Mouse (Mus musculus): ENCODE measurements at regions not wholly inside any gene's neighbourhood (a gene's known extent, or its start where the extent isn't known, plus 50 kb on each side); places are given as distances from the start of the nearest gene placed in this dataset.

DNA sequence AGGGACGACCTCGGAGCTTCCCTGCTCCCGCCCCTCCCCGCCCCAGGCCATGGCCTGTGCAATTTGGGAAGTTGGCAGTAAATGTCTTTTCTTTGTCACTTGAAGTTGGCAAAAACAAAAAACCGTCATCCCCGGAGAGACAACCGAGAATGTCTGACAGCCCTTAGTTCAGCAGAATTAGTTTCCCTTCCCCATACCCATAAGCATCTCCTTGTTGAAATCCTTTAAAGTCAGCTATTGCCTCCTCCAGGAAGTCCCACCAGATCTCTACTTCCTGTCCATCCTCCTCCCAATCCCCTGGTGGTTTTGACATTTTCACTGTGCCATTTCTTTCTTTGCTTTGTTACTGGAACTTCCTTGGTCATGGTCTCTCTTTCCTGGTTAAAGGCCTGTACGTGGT, 54.8 kb downstream of the Foxb1 start:
- Histone ChIP-seq H3K4me1 (ENCODE audit: control insufficient read depth, insufficient read depth, low read length) (no peaks in the 10 kb centered on the region), H3K9me3 (ENCODE audit: control insufficient read depth, low read length) (no peaks in the 10 kb centered on the region), H3K27ac (replicated peaks; ENCODE audit: low read depth, low read length) (no peak overlapping the region), H3K4me2 (ENCODE audit: low read length) (no peak overlapping the region), H3K9ac (replicated peaks; ENCODE audit: low read length) (no peak overlapping the region), H3K27me3 (ENCODE audit: control insufficient read depth, insufficient read depth, low read length) (no peaks in the 10 kb centered on the region; the same call in 1 of the 2 replicates), H3K4me3 (replicated peaks; ENCODE audit: low read depth, low read length) (no peak overlapping the region), H3K36me3 (ENCODE audit: control insufficient read depth, insufficient read depth, low read length) (no peaks in the 10 kb centered on the region)
- ATAC-seq (ENCODE audit: low FRiP score, low TSS enrichment) (no peak), DNase-seq (no peak)
- WGBS: 91% methylated on average over 8 of the region's 8 CpGs

- H3K36me3 ChIP-seq (ENCODE audit: control insufficient read depth, insufficient read depth, low read length): no peaks in the 10 kb centered on the region
- no peaks in the 10 kb centered on the region; the same call in 1 of the 2 replicates for H3K27me3 ChIP-seq (ENCODE audit: control insufficient read depth, insufficient read depth, low read length)
- DNase-seq (no peak), ATAC-seq (ENCODE audit: low FRiP score, low TSS enrichment) (no peak)
- no peak overlapping the region for H3K27ac ChIP-seq (replicated peaks; ENCODE audit: low read depth, low read length)
- no peak overlapping the region for H3K4me3 ChIP-seq (replicated peaks; ENCODE audit: low read depth, low read length)
- H3K4me2 ChIP-seq (ENCODE audit: low read length): no peak overlapping the region
- no peak overlapping the region for H3K9ac ChIP-seq (replicated peaks; ENCODE audit: low read length)
- WGBS: 86% methylated on average over 4 of the region's 4 CpGs
- H3K4me1 ChIP-seq (ENCODE audit: control insufficient read depth, insufficient read depth, low read length): no peaks in the 10 kb centered on the region
- no peaks in the 10 kb centered on the region for H3K9me3 ChIP-seq (ENCODE audit: control insufficient read depth, low read length)
These were observed 55.7 kb downstream of the Foxb1 start for GRCm38 (mm10) chr9:69705071-69705470.

GRCm38 (mm10) chr9:69703731-69704130, 57.0 kb downstream of the Foxb1 start:
- no peak overlapping the region for H3K27ac ChIP-seq (replicated peaks; ENCODE audit: low read depth, low read length)
- H3K4me3 ChIP-seq (replicated peaks; ENCODE audit: low read depth, low read length): no peak overlapping the region
- no peaks in the 10 kb centered on the region for H3K9me3 ChIP-seq (ENCODE audit: control insufficient read depth, low read length)
- ATAC-seq (ENCODE audit: low FRiP score, low TSS enrichment) (no peak), DNase-seq (no peak)
- no peak overlapping the region for H3K9ac ChIP-seq (replicated peaks; ENCODE audit: low read length)
- H3K36me3 ChIP-seq (ENCODE audit: control insufficient read depth, insufficient read depth, low read length): no peaks in the 10 kb centered on the region
- H3K4me1 ChIP-seq (ENCODE audit: control insufficient read depth, insufficient read depth, low read length): no peaks in the 10 kb centered on the region
- H3K27me3 ChIP-seq (ENCODE audit: control insufficient read depth, insufficient read depth, low read length): no peaks in the 10 kb centered on the region; the same call in 1 of the 2 replicates
- no peak overlapping the region for H3K4me2 ChIP-seq (ENCODE audit: low read length)
- WGBS: 79% methylated on average over 7 of the region's 7 CpGs

DNA sequence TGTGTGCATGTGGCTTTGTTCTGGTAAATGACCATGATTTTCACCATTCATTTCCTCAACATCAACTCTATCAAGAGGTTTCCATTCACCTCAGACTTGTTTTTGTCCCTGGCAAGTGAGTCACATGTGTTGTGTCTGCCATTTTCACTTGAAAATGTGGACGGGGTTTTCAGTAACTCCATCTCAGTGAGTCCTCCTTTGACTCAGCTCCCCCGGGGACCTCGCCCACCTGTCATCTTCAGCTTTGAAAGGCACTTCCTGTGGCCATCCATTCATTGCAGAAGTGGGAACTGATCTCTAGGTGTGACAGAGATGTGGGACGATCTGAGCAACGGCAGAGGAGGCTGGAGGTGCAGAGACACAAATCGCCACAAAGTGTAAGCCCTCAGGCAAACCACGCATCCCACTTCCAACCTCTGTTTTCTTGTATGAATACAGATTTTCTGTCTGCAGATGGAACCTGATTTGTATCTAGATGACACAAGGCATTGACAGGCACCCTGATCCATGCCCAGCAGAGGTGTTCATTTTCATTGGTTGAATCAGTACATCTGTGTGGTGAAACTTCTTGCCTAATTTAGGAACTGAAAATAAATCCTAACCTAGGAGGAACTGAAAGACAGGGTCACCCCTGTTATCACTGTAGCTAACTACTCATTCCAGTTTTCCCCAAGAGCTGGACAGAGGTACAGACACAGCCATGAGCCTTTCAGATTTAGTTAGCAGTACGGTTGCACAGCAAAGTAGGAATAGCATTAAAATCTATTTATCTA, 58.4 kb downstream of the Foxb1 start:
- Histone ChIP-seq H3K4me2 (ENCODE audit: low read length) (no peak overlapping the region), H3K27ac (replicated peaks; ENCODE audit: low read depth, low read length) (no peak overlapping the region), H3K9me3 (ENCODE audit: control insufficient read depth, low read length) (no peaks in the 10 kb centered on the region), H3K4me3 (replicated peaks; ENCODE audit: low read depth, low read length) (no peak overlapping the region), H3K9ac (replicated peaks; ENCODE audit: low read length) (no peak overlapping the region), H3K4me1 (ENCODE audit: control insufficient read depth, insufficient read depth, low read length) (no peaks in the 10 kb centered on the region), H3K36me3 (ENCODE audit: control insufficient read depth, insufficient read depth, low read length) (no peaks in the 10 kb centered on the region), H3K27me3 (ENCODE audit: control insufficient read depth, insufficient read depth, low read length) (no peaks in the 10 kb centered on the region; the same call in 1 of the 2 replicates)
- ATAC-seq (ENCODE audit: low FRiP score, low TSS enrichment) (no peak), DNase-seq (no peak)
- WGBS: 91% methylated on average over 8 of the region's 8 CpGs

GRCm38 (mm10) chr9:69700696-69701095, 60.0 kb downstream of the Foxb1 start:
- no peak for ATAC-seq (ENCODE audit: low FRiP score, low TSS enrichment)
- WGBS: 78% methylated on average over 9 of the region's 9 CpGs
- no peaks in the 10 kb centered on the region for H3K9me3 ChIP-seq (ENCODE audit: control insufficient read depth, low read length)

DNA sequence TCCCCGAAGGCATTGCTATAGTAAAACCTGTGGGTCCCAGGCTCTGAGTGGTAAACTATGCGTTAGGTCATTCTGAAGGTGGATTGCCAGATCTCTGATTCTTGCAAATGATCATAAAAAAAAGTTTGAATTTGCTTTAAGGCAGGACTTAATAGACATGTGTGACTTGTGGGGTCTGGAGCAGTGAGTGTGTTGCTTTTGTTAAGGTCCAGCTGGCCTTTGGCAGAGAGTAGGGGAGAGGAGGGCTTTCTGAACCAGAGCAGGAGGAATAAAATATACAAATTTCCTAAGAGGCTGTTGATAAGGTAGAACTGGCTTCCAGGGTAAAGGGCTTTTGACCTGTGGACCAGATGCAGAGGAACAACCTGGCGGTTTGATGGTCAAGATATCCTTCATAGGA, 69.0 kb downstream of the Foxb1 start:
- no peaks in the 10 kb centered on the region for H3K27me3 ChIP-seq (ENCODE audit: control insufficient read depth, insufficient read depth, low read length)
- no peak overlapping the region for H3K9ac ChIP-seq (replicated peaks; ENCODE audit: low read length)
- DNase-seq (no peak), ATAC-seq (ENCODE audit: low FRiP score, low TSS enrichment) (no peak)
- no peak overlapping the region for H3K4me3 ChIP-seq (replicated peaks; ENCODE audit: low read depth, low read length)
- H3K9me3 ChIP-seq (ENCODE audit: control insufficient read depth, low read length): no peaks in the 10 kb centered on the region
- H3K27ac ChIP-seq (replicated peaks; ENCODE audit: low read depth, low read length): no peak overlapping the region
- H3K4me1 ChIP-seq (ENCODE audit: control insufficient read depth, insufficient read depth, low read length): peaks cover 5% of the 10 kb centered on the region; the same call in 1 of the 2 replicates
- 90% methylated on average over 3 of the region's 3 CpGs for WGBS
- H3K4me2 ChIP-seq (ENCODE audit: low read length): no peak overlapping the region
- no peaks in the 10 kb centered on the region for H3K36me3 ChIP-seq (ENCODE audit: control insufficient read depth, insufficient read depth, low read length)

More at GRCm38 (mm10) chr9:69700696-69701095, 60.0 kb downstream of the Foxb1 start:
- no peak overlapping the region for H3K27ac ChIP-seq (replicated peaks; ENCODE audit: low read depth, low read length)
- no peak overlapping the region for H3K4me2 ChIP-seq (ENCODE audit: low read length)
- H3K4me3 ChIP-seq (replicated peaks; ENCODE audit: low read depth, low read length): no peak overlapping the region
- H3K4me1 ChIP-seq (ENCODE audit: control insufficient read depth, insufficient read depth, low read length): no peaks in the 10 kb centered on the region
- no peak for DNase-seq
- H3K36me3 ChIP-seq (ENCODE audit: control insufficient read depth, insufficient read depth, low read length): no peaks in the 10 kb centered on the region
- H3K9ac ChIP-seq (replicated peaks; ENCODE audit: low read length): no peak overlapping the region
- no peaks in the 10 kb centered on the region; the same call in 1 of the 2 replicates for H3K27me3 ChIP-seq (ENCODE audit: control insufficient read depth, insufficient read depth, low read length)

- 41% methylated on average over 12 of the region's 12 CpGs for WGBS
- H3K9me3 ChIP-seq (ENCODE audit: control insufficient read depth, low read length): no peaks in the 10 kb centered on the region
- peaks cover 5% of the 10 kb centered on the region; the same call in 1 of the 2 replicates for H3K4me1 ChIP-seq (ENCODE audit: control insufficient read depth, insufficient read depth, low read length)
- DNase-seq (no peak), ATAC-seq (ENCODE audit: low FRiP score, low TSS enrichment) (no peak)
- no peak overlapping the region for H3K27ac ChIP-seq (replicated peaks; ENCODE audit: low read depth, low read length)
- no peak overlapping the region for H3K4me2 ChIP-seq (ENCODE audit: low read length)
- H3K27me3 ChIP-seq (ENCODE audit: control insufficient read depth, insufficient read depth, low read length): no peaks in the 10 kb centered on the region
- H3K36me3 ChIP-seq (ENCODE audit: control insufficient read depth, insufficient read depth, low read length): no peaks in the 10 kb centered on the region
- no peak overlapping the region for H3K9ac ChIP-seq (replicated peaks; ENCODE audit: low read length)
- no peak overlapping the region for H3K4me3 ChIP-seq (replicated peaks; ENCODE audit: low read depth, low read length)
These were observed 73.2 kb downstream of the Foxb1 start for GRCm38 (mm10) chr9:69687349-69688123.

DNA sequence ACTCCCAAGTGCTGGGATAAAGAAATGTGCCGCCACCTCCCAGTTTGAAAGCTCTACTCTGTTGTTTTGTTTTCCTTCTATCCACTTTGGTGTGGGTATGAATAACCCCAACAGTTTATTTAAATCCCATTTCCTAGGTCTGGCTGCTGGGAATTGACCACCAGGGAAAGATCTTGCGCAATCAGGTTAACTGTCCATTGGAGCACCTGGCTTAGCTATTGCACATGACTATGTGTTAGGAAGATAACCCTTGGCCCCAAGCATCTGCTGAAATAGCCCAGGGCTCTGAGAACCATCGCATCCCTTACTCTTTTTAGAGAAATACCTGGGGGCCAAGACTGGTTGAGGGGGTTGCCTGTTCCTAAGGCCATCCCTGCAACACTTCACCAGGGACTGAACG, 74.0 kb downstream of the Foxb1 start:
- WGBS: 88% methylated on average over 4 of the region's 4 CpGs
- no peak for DNase-seq
- H3K27ac ChIP-seq (replicated peaks; ENCODE audit: low read depth, low read length): no peak overlapping the region
- H3K9me3 ChIP-seq (ENCODE audit: control insufficient read depth, low read length): no peaks in the 10 kb centered on the region
- H3K4me1 ChIP-seq (ENCODE audit: control insufficient read depth, insufficient read depth, low read length): peaks cover 5% of the 10 kb centered on the region; the same call in 1 of the 2 replicates
- no peak overlapping the region for H3K4me3 ChIP-seq (replicated peaks; ENCODE audit: low read depth, low read length)
- no peak overlapping the region for H3K4me2 ChIP-seq (ENCODE audit: low read length)
- H3K9ac ChIP-seq (replicated peaks; ENCODE audit: low read length): no peak overlapping the region
- H3K27me3 ChIP-seq (ENCODE audit: control insufficient read depth, insufficient read depth, low read length): no peaks in the 10 kb centered on the region
- ATAC-seq (ENCODE audit: low FRiP score, low TSS enrichment): no peak
- no peaks in the 10 kb centered on the region for H3K36me3 ChIP-seq (ENCODE audit: control insufficient read depth, insufficient read depth, low read length)
